Mouse (Mus musculus): Measurements from ENCODE around the gene Tnfrsf9. TPM values are rescaled to one million over a fixed set of nuclear protein-coding genes. Genes with fewer than 3 reads are reported as not detected.

Tnfrsf9 gene
- 0.80 and 0.97 TPM in 2 replicates for polyA plus RNA-seq (2014; fragmentation: Nextera tagmentation; extraction: Ambion mirVana)

DNA sequence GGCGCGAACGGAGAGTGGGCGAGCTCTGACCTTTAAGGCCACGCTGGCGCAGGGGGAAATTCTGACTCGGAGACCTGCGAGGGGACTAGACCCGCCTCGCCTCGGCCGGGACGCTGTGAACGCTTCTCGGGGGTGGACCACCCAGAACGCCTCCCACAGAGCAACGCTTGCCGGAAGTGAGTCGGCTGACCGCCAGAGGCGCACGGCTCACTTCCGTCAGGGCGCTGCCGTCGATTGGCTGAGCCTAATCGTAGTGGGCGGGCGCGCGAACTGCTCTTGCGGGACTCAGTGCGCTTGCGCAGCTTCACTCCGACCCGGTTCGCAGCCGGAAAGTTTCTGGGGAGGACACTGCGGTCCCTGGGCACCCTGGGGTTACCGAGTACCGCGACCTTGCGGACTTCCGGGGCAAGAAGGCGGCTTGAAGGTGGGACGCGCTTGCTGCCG is at the start of gene Tnfrsf9, which contains the start of gene Park7:
Gene Tnfrsf9 (plus strand): TSS at position 273 of the 444 bp plus-strand sequence.
Gene Park7 (minus strand): TSS at position 148 of the 444 bp plus-strand sequence.
- H3K27ac ChIP-seq (ENCODE audit: low read length), result peak within 1 kb of the TSS; percentile 85
- H3K4me3 ChIP-seq (ENCODE audit: low read depth, low read length), result peak within 1 kb of the TSS; percentile 66
- H3K4me1 ChIP-seq (ENCODE audit: control insufficient read depth, insufficient read depth, low read length), result peaks cover 17% of the 10 kb centered on the region; the same call in 1 of the 2 replicates
- peak; percentile 86 for ATAC-seq (ENCODE audit: insufficient number of reproducible peaks, insufficient read depth, low FRiP score, low read depth)
- H3K9me3 ChIP-seq (ENCODE audit: control insufficient read depth, low read depth, low read length), result no peaks in the 10 kb centered on the region
- WGBS, result under 1% methylated on average over 48 of the region's 48 CpGs
- no peaks in the 10 kb centered on the region for H3K27me3 ChIP-seq (ENCODE audit: control insufficient read depth, insufficient read depth, low read length)
- peak within 1 kb of the TSS; percentile 73 for H3K9ac ChIP-seq (replicated peaks; ENCODE audit: low read depth, low read length)
- peak within 1 kb of the TSS; percentile 56 for H3K4me2 ChIP-seq (replicated peaks; ENCODE audit: low read depth, low read length)
- no peaks in the 10 kb centered on the region for H3K36me3 ChIP-seq (ENCODE audit: control insufficient read depth, insufficient read depth, low read length)

DNA sequence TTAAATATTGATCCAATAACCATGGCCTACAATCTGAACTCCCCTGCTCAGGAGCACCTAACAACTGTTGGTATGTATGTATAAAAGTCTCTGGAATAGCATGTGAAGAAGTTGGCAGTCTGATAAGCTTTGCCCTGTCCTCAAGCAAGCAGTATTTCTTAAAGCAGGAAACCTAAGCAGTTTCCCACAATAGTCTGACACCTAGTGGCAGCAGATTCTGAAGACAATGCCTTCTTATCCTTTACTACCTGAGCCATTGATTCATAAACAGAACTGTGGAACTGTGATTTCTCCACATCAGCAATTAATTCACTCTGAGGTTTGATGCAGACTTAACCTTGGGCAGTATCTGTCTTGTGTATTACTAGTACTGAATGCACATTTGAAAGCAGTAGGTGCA is 49.0 kb upstream of the Tnfrsf9 start:
- ATAC-seq (ENCODE audit: insufficient number of reproducible peaks, insufficient read depth, low FRiP score, low read depth), result no peak
- Histone ChIP-seq H3K4me3 (ENCODE audit: low read depth, low read length) (no peak overlapping the region), H3K27ac (ENCODE audit: low read length) (no peak overlapping the region), H3K27me3 (ENCODE audit: control insufficient read depth, insufficient read depth, low read length) (no peaks in the 10 kb centered on the region), H3K9ac (replicated peaks; ENCODE audit: low read depth, low read length) (no peak overlapping the region), H3K4me2 (replicated peaks; ENCODE audit: low read depth, low read length) (no peak overlapping the region), H3K4me1 (ENCODE audit: control insufficient read depth, insufficient read depth, low read length) (peaks cover 7% of the 10 kb centered on the region), H3K9me3 (ENCODE audit: control insufficient read depth, low read depth, low read length) (no peaks in the 10 kb centered on the region), H3K36me3 (ENCODE audit: control insufficient read depth, insufficient read depth, low read length) (peaks cover 30% of the 10 kb centered on the region)

DNA sequence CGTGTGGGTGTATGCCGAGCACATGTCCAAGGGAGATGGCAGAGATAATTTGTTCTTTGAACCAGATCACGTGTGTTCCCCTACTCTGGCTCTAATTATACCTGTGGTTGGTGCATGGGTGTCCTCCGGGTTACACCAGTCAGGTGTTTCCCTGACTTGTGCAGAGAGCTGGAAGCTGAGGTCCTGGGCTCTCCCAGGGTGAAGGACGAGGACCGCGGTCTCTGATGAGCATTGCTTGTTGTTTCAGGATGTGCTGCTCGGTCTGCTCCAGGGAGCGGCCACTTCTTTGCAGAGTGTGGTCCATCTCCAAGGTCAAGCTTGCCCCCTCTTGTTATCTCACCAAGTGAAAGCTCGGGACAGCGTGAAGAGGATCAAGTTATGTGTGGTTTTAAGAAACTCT is 48.3 kb upstream of the Tnfrsf9 start:
- H3K4me2 ChIP-seq (replicated peaks; ENCODE audit: low read depth, low read length), result no peak overlapping the region
- H3K36me3 ChIP-seq (ENCODE audit: control insufficient read depth, insufficient read depth, low read length), result peaks cover 30% of the 10 kb centered on the region
- WGBS, result 94% methylated on average over 11 of the region's 11 CpGs
- H3K9ac ChIP-seq (replicated peaks; ENCODE audit: low read depth, low read length), result no peak overlapping the region
- ATAC-seq (ENCODE audit: insufficient number of reproducible peaks, insufficient read depth, low FRiP score, low read depth), result no peak
- no peak overlapping the region for H3K4me3 ChIP-seq (ENCODE audit: low read depth, low read length)
- no peaks in the 10 kb centered on the region for H3K9me3 ChIP-seq (ENCODE audit: control insufficient read depth, low read depth, low read length)
- H3K27me3 ChIP-seq (ENCODE audit: control insufficient read depth, insufficient read depth, low read length), result no peaks in the 10 kb centered on the region
- no peak overlapping the region for H3K27ac ChIP-seq (ENCODE audit: low read length)
- H3K4me1 ChIP-seq (ENCODE audit: control insufficient read depth, insufficient read depth, low read length), result peaks cover 10% of the 10 kb centered on the region

DNA sequence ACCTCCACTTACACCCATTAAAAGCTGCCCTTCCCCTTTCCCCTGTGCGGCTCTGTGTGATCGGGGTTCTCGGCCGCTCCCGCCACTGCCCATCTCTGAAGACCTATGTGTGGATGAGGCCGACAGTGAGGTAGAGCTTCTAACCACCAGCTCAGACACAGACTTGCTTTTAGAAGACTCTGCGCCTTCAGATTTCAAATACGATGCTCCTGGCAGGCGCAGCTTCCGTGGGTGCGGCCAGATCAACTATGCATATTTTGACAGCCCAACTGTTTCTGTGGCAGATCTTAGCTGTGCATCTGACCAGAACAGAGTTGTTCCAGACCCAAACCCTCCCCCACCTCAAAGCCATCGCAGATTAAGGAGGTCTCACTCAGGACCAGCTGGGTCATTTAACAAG is 47.9 kb upstream of the Tnfrsf9 start:
- H3K4me2 ChIP-seq (replicated peaks; ENCODE audit: low read depth, low read length), result no peak overlapping the region
- no peaks in the 10 kb centered on the region for H3K27me3 ChIP-seq (ENCODE audit: control insufficient read depth, insufficient read depth, low read length)
- no peak overlapping the region for H3K9ac ChIP-seq (replicated peaks; ENCODE audit: low read depth, low read length)
- peaks cover 15% of the 10 kb centered on the region for H3K4me1 ChIP-seq (ENCODE audit: control insufficient read depth, insufficient read depth, low read length)
- no peak overlapping the region for H3K27ac ChIP-seq (ENCODE audit: low read length)
- H3K36me3 ChIP-seq (ENCODE audit: control insufficient read depth, insufficient read depth, low read length), result peaks cover 30% of the 10 kb centered on the region
- H3K9me3 ChIP-seq (ENCODE audit: control insufficient read depth, low read depth, low read length), result no peaks in the 10 kb centered on the region
- no peak overlapping the region for H3K4me3 ChIP-seq (ENCODE audit: low read depth, low read length)
- WGBS, result 94% methylated on average over 12 of the region's 12 CpGs
- ATAC-seq (ENCODE audit: insufficient number of reproducible peaks, insufficient read depth, low FRiP score, low read depth), result no peak

DNA sequence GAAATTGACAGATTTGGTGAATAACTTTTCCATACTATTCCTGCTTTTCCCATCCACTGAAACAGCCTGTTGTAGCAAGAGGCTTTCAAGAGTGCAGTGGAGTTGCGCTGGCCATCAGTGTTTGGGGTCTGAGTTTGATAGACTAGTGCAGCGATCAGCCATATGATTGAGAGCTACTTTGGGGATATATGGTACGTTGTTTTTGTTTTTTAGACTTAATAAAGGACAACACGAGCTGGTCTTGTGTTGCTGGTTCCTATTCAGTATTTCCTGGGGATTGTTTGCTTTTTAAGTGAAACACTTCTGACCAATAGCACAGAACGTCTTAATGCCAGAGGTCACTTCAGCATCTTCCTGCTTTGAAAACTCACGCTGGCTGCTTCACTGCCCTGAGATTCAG is 46.2 kb upstream of the Tnfrsf9 start:
- no peaks in the 10 kb centered on the region for H3K27me3 ChIP-seq (ENCODE audit: control insufficient read depth, insufficient read depth, low read length)
- no peak overlapping the region for H3K9ac ChIP-seq (replicated peaks; ENCODE audit: low read depth, low read length)
- ATAC-seq (ENCODE audit: insufficient number of reproducible peaks, insufficient read depth, low FRiP score, low read depth), result no peak
- peaks cover 25% of the 10 kb centered on the region for H3K4me1 ChIP-seq (ENCODE audit: control insufficient read depth, insufficient read depth, low read length)
- H3K4me3 ChIP-seq (ENCODE audit: low read depth, low read length), result no peak overlapping the region
- H3K36me3 ChIP-seq (ENCODE audit: control insufficient read depth, insufficient read depth, low read length), result peaks cover 30% of the 10 kb centered on the region
- H3K4me2 ChIP-seq (replicated peaks; ENCODE audit: low read depth, low read length), result no peak overlapping the region
- H3K27ac ChIP-seq (ENCODE audit: low read length), result no peak overlapping the region
- no peaks in the 10 kb centered on the region for H3K9me3 ChIP-seq (ENCODE audit: control insufficient read depth, low read depth, low read length)
- WGBS, result 78% methylated on average over 6 of the region's 6 CpGs

DNA sequence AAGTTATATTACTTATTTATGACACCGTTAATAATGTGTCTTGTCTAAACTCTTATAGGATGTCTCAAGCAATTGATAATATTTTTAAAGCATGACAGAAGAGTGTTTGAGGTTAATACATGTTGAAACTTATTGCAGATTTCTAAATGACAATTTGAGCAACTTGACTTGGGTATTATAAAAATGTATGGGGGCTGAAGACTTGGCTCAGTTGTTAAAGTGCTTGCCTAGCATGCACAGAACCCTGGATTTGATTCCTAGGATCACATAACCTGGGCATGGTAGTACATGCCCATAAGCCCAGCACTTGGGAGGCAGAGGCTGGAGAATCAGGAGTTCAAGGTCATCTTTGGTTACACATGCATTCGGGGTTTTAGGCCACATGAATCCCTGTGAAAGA is 45.5 kb upstream of the Tnfrsf9 start:
- 72% methylated on average over 2 of the region's 2 CpGs for WGBS

DNA sequence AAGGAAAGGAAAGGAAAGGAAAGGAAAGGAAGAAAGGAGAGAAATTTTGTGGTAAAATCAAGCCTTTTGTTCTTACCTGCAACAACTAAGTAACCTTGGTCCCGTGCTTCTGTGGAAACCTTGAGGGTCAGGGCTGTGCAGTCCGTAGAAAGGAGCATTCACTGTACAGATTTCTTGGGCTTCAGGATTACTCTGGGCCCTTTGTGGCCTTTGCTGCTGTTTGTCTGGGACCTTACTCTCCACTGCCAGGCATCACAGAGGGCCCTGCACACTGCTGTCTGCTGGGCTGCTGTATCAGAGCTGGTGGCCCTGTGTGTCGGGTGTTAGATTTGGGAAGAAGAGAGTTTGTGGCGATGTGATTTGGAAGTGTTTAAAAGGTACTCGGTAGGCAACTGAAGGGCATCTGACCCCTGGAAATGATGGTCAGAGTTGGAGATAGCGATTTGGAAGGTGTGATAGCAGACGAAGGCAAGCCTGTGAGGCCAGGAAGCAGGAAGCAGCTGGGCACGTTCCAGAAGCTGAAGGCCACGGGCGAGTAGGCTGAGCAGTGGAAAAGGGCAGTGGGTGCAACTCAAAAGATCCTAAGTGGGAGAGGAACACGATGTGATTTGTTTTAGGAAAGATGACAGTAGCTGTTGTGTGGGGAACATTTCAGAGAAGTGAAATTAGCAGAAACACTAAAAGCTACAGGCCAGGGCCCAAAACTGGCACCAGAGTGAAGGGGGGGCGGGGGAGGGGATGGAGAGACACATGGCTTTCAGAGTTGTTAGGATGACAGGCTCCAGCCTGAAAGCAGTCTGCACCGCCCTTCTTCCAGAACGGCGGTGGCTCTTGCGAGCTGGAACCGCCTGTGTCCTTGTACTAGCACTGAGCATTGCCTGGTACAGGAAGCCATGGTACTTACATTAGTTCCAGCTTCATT is 44.8 kb upstream of the Tnfrsf9 start:
- Histone ChIP-seq H3K36me3 (ENCODE audit: control insufficient read depth, insufficient read depth, low read length) (peaks cover 30% of the 10 kb centered on the region), H3K4me2 (replicated peaks; ENCODE audit: low read depth, low read length) (no peak overlapping the region), H3K27ac (ENCODE audit: low read length) (peak overlapping the region; percentile 55; the same call in 1 of the 2 replicates), H3K4me3 (ENCODE audit: low read depth, low read length) (no peak overlapping the region), H3K27me3 (ENCODE audit: control insufficient read depth, insufficient read depth, low read length) (no peaks in the 10 kb centered on the region), H3K9ac (replicated peaks; ENCODE audit: low read depth, low read length) (no peak overlapping the region), H3K9me3 (ENCODE audit: control insufficient read depth, low read depth, low read length) (no peaks in the 10 kb centered on the region), H3K4me1 (ENCODE audit: control insufficient read depth, insufficient read depth, low read length) (peaks cover 25% of the 10 kb centered on the region)
- 63% methylated on average over 17 of the region's 17 CpGs for WGBS
- ATAC-seq (ENCODE audit: insufficient number of reproducible peaks, insufficient read depth, low FRiP score, low read depth), result no peak

More for the DNA sequence above, 45.5 kb upstream of the Tnfrsf9 start:
- Histone ChIP-seq H3K9me3 (ENCODE audit: control insufficient read depth, low read depth, low read length) (no peaks in the 10 kb centered on the region), H3K9ac (replicated peaks; ENCODE audit: low read depth, low read length) (no peak overlapping the region), H3K4me2 (replicated peaks; ENCODE audit: low read depth, low read length) (no peak overlapping the region), H3K4me3 (ENCODE audit: low read depth, low read length) (no peak overlapping the region), H3K27ac (ENCODE audit: low read length) (no peak overlapping the region), H3K27me3 (ENCODE audit: control insufficient read depth, insufficient read depth, low read length) (no peaks in the 10 kb centered on the region), H3K36me3 (ENCODE audit: control insufficient read depth, insufficient read depth, low read length) (peaks cover 30% of the 10 kb centered on the region), H3K4me1 (ENCODE audit: control insufficient read depth, insufficient read depth, low read length) (peaks cover 25% of the 10 kb centered on the region)
- ATAC-seq (ENCODE audit: insufficient number of reproducible peaks, insufficient read depth, low FRiP score, low read depth), result no peak

DNA sequence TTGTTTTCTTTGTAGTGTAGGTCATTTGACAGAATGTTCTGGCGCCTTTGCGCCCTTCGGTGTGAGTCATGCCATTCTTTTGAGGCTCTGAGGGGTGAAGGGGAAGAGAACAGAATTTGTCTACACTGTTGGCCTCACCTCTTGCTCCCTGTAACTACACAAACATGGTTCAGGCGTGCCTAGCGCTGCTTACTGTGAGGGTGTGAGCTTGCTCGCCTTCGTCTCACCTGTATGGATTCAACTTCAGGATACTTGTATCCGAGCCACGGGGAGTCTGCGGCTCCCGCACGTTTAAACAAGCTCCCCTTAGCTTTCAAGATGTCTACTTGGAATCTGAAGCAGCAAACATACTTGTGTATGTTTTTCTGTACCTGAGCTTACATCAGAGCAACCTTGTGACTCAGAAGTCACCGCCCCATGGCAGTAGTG is 43.4 kb upstream of the Tnfrsf9 start:
- peak; percentile 28; the same call in 1 of the 2 replicates for ATAC-seq (ENCODE audit: insufficient number of reproducible peaks, insufficient read depth, low FRiP score, low read depth)

More for the DNA sequence above, 43.4 kb upstream of the Tnfrsf9 start:
- H3K27ac ChIP-seq (ENCODE audit: low read length), result peak overlapping the region; percentile 88; the same call in 1 of the 2 replicates
- H3K4me2 ChIP-seq (replicated peaks; ENCODE audit: low read depth, low read length), result no peak overlapping the region
- 66% methylated on average over 13 of the region's 13 CpGs for WGBS
- H3K4me3 ChIP-seq (ENCODE audit: low read depth, low read length), result no peak overlapping the region
- peaks cover 25% of the 10 kb centered on the region for H3K36me3 ChIP-seq (ENCODE audit: control insufficient read depth, insufficient read depth, low read length)
- no peaks in the 10 kb centered on the region for H3K9me3 ChIP-seq (ENCODE audit: control insufficient read depth, low read depth, low read length)
- no peaks in the 10 kb centered on the region for H3K27me3 ChIP-seq (ENCODE audit: control insufficient read depth, insufficient read depth, low read length)
- H3K9ac ChIP-seq (replicated peaks; ENCODE audit: low read depth, low read length), result no peak overlapping the region
- peaks cover 25% of the 10 kb centered on the region for H3K4me1 ChIP-seq (ENCODE audit: control insufficient read depth, insufficient read depth, low read length)
